Mouse (Mus musculus) megakaryocyte, embryonic 14.5 days (primary cell): Measurements from ENCODE around the gene Mgll.

Experiments
- FLI1 ChIP-seq: IDR thresholded peaks from 2 replicates; pipeline ENCODE4 v1.6.1; 2012; ENCODE audit warnings: low read length, inconsistent platforms, mixed read lengths
- GATA1 ChIP-seq: IDR thresholded peaks from 3 replicates; pipeline ENCODE4 v1.6.1; 2012; ENCODE audit warnings: mixed read lengths, low read length, inconsistent platforms, borderline replicate concordance

- TF ChIP-seq GATA1 (no peak), FLI1 (no peak)
Measured at GRCm38 (mm10) chr6:88791299-88791698, 67.1 kb downstream of the Mgll start.
